Mouse (Mus musculus): ENCODE measurements around the gene Flot1. TPM values are rescaled to one million over a fixed set of nuclear protein-coding genes. Genes with fewer than 3 reads are reported as not detected.

Flot1 gene
- polyA plus RNA-seq, 1 experiment: 61.2 TPM

- H3K4me3 ChIP-seq (ENCODE audit: insufficient read depth, low read depth, low read length): peak within 1 kb of the TSS; percentile 78
- H3K27ac ChIP-seq (replicated peaks; ENCODE audit: low read depth, low read length): peak within 1 kb of the TSS; percentile 99
- peaks cover 3% of the 10 kb centered on the region; the same call in 1 of the 2 replicates for H3K4me1 ChIP-seq (ENCODE audit: control insufficient read depth, insufficient read depth, insufficient read length, low read length)
These were observed 42.7 kb downstream of the Flot1 start, which contains the start of gene Ppp1r18 for GRCm38 (mm10) chr17:35865481-35866280. Ppp1r18 (plus strand) TSS chr17:35865593.

- peak overlapping the region; percentile 78 for H3K4me3 ChIP-seq (ENCODE audit: insufficient read depth, low read depth, low read length)
- peaks cover 3% of the 10 kb centered on the region; the same call in 1 of the 2 replicates for H3K4me1 ChIP-seq (ENCODE audit: control insufficient read depth, insufficient read depth, insufficient read length, low read length)
These were observed 43.3 kb downstream of the Flot1 start for GRCm38 (mm10) chr17:35866281-35866831.

GRCm38 (mm10) chr17:35866911-35867890, 44.2 kb downstream of the Flot1 start:
- peak overlapping the region; percentile 78 for H3K4me3 ChIP-seq (ENCODE audit: insufficient read depth, low read depth, low read length)
- peak overlapping the region; percentile 99 for H3K27ac ChIP-seq (replicated peaks; ENCODE audit: low read depth, low read length)
- peaks cover 3% of the 10 kb centered on the region; the same call in 1 of the 2 replicates for H3K4me1 ChIP-seq (ENCODE audit: control insufficient read depth, insufficient read depth, insufficient read length, low read length)

More at GRCm38 (mm10) chr17:35866281-35866831, 43.3 kb downstream of the Flot1 start:
- peak overlapping the region; percentile 99 for H3K27ac ChIP-seq (replicated peaks; ENCODE audit: low read depth, low read length)

- Histone ChIP-seq H3K4me3 (ENCODE audit: insufficient read depth, low read depth, low read length) (peak overlapping the region; percentile 78), H3K4me1 (ENCODE audit: control insufficient read depth, insufficient read depth, insufficient read length, low read length) (peaks cover 6% of the 10 kb centered on the region; the same call in 1 of the 2 replicates), H3K27ac (replicated peaks; ENCODE audit: low read depth, low read length) (peak overlapping the region; percentile 99)
These were observed 45.3 kb downstream of the Flot1 start for GRCm38 (mm10) chr17:35868165-35868820.

GRCm38 (mm10) chr17:35868961-35869345, 45.9 kb downstream of the Flot1 start:
- Histone ChIP-seq H3K27ac (replicated peaks; ENCODE audit: low read depth, low read length) (peak overlapping the region; percentile 99), H3K4me1 (ENCODE audit: control insufficient read depth, insufficient read depth, insufficient read length, low read length) (peaks cover 6% of the 10 kb centered on the region; the same call in 1 of the 2 replicates), H3K4me3 (ENCODE audit: insufficient read depth, low read depth, low read length) (peak overlapping the region; percentile 78)

DNA sequence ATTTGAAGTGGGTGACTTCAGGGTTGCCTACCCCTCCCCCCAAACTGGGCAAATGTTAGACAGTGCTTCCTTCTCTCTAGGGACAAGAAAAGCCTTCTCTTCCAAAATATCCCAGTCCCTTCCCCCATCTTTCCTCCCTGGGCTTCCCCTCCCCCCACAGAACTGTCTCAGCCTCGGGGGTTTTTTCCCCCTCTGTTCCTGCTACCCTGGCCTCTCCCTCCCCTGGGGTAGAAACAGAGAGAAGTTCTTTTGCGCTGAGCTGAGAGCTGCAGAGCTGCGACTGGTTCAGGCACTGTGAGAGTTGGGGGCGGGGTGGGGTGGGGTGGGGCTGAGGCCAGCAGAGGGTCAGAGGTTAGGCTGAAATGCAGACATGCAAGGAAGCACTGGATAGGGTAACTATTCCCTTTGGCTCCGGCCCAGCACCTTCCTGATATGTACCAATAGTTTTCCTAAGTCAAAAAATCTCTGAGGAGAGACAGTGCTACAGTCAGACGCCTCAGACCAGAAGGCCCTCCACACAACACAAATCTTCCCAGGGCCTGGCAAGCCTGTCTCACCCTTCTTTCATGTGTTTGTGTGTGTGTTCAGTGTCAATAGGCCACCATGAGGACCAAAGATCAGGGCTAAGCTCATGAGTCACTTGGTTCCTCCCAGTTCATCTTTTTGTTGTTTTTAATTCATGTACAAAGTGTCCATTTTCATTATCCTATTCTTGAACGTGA, 46.5 kb downstream of the Flot1 start:
- H3K27ac ChIP-seq (replicated peaks; ENCODE audit: low read depth, low read length): peak overlapping the region; percentile 99
- peaks cover 6% of the 10 kb centered on the region; the same call in 1 of the 2 replicates for H3K4me1 ChIP-seq (ENCODE audit: control insufficient read depth, insufficient read depth, insufficient read length, low read length)
- peak overlapping the region; percentile 78 for H3K4me3 ChIP-seq (ENCODE audit: insufficient read depth, low read depth, low read length)

GRCm38 (mm10) chr17:35870151-35870883, 47.3 kb downstream of the Flot1 start:
- Histone ChIP-seq H3K4me1 (ENCODE audit: control insufficient read depth, insufficient read depth, insufficient read length, low read length) (0 out of 2 replicates have a peak, but pooled peaks cover 2% of the 10 kb centered on the region), H3K4me3 (ENCODE audit: insufficient read depth, low read depth, low read length) (peak overlapping the region; percentile 78), H3K27ac (replicated peaks; ENCODE audit: low read depth, low read length) (peak overlapping the region; percentile 99)

DNA sequence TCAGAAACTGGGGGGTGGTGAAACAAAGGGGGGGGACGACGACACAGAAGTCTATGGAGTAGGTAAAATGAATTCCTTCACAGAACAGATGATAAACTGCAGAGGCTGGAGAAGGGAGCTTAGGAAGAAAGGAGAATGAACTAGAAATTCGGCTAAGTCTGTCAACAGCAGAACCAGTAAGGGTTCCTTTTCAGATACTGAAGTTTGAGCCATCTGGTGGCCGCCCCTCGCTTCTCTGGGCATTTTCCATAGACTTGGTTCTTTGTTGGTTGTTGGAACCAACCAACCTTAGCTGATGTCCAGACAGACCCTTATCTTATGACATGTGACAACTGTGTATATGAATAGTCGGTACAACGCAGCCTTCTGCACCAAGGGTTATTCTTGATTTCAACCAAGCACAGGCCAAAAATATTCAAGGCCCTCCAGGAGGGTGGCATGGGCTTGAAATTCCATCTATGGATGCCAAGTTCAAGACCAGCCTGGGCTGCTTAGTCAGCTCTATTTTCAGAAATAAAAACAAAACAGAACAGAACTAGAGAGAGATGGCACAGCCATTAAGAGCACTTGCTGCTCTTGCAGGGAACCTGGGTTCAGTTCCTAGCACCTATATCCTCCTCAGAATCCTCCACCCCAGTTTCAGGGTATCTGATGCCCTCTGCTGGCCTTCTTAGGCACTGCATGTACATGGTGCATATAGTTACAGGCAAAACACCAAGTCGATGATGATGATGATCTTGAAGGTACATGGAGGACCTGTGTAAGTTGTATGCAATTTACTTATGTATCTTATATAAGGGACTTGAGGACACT, 48.1 kb downstream of the Flot1 start:
- H3K4me3 ChIP-seq (ENCODE audit: insufficient read depth, low read depth, low read length): peak overlapping the region; percentile 78
- H3K4me1 ChIP-seq (ENCODE audit: control insufficient read depth, insufficient read depth, insufficient read length, low read length): 0 out of 2 replicates have a peak, but pooled peaks cover 2% of the 10 kb centered on the region
- peak overlapping the region; percentile 99 for H3K27ac ChIP-seq (replicated peaks; ENCODE audit: low read depth, low read length)

DNA sequence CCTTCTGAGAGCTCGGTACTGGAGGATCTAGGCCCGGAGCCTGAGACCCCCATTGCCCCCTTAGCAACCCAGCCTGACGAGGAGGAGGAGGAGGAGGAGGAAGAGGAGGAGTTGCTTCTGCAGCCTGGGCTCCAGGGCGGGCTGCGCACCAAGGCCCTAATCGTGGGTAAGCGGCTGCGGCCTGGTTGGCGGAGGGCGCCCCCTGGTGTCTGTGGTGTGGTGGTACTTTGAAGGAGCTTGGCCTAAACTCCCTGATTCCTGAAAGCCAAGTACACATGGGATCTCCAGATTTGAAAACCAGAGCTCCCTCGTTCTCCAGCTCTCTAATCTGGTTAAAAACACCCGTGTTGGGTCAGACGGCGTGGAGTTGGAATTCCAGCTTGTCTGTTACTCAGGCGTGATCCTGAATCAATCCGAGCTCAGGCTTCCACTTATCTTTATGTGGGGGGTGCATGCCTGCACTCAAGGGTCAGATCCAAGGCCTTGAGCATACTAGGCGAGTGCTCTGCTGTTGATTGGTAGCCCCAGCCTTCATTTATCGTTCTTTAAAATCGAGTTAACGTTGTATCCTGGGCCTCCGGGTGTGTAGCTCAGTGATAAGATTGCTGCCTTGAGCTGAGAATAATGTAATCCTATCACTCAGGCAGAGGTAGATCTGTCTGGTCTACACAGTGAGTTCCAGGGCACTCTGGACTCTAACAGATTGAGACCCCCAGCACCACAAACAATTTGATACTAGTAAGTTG, 50.9 kb downstream of the Flot1 start:
- peak overlapping the region; percentile 35; the same call in 1 of the 2 replicates for H3K4me3 ChIP-seq (ENCODE audit: insufficient read depth, low read depth, low read length)
- H3K4me1 ChIP-seq (ENCODE audit: control insufficient read depth, insufficient read depth, insufficient read length, low read length): 0 out of 2 replicates have a peak, but pooled peaks cover 2% of the 10 kb centered on the region
- peak overlapping the region; percentile 35; the same call in 1 of the 2 replicates for H3K27ac ChIP-seq (replicated peaks; ENCODE audit: low read depth, low read length)

GRCm38 (mm10) chr17:35874721-35875120, 51.7 kb downstream of the Flot1 start:
- 0 out of 2 replicates have a peak overlapping the region, but pooled peaks have one; percentile 10 for H3K27ac ChIP-seq (replicated peaks; ENCODE audit: low read depth, low read length)
- no peak overlapping the region for H3K4me3 ChIP-seq (ENCODE audit: insufficient read depth, low read depth, low read length)
- H3K4me1 ChIP-seq (ENCODE audit: control insufficient read depth, insufficient read depth, insufficient read length, low read length): 0 out of 2 replicates have a peak, but pooled peaks cover 2% of the 10 kb centered on the region

DNA sequence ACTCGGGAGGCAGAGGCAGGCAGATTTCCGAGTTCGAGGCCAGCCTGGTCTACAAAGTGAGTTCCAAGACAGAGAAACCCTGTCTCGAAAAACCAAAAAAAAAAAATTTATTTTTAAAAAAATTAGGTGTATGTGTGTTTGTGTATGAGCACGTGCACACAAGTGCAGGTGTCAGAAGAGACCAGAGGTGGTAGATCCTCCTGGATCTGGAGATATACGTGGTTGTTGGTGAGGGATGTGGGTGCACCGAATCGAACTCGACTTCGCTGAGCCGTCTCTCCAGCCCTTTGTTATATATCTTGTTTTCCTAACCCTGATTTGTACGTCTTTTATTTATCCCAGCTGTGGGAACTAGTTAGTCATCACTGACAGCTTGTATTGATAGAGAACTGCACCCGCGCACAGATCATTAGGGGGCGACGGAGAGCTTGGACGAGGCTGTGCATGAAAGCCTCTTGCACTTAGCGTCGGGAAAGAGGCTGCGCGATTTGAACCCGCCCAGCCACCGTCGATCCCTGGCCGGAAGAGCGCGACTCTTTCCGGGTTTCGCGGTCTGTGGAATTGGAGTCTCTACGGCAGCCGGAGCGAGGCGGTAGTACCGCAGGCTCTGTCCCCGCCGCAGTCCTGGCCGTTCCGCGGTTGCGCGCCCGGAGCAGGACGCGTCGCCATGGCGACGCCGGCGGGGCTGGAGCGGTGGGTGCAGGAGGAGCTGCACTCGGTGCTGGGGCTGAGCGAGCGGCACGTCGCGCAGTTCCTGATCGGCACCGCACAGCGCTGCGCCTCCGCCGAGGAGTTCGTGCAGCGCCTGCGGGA, 56.4 kb downstream of the Flot1 start, which contains the start of gene Dhx16:
TSS of gene Dhx16 (plus strand) at position 575 of the 813 bp plus-strand sequence.
- Histone ChIP-seq H3K4me1 (ENCODE audit: control insufficient read depth, insufficient read depth, insufficient read length, low read length) (peaks cover 4% of the 10 kb centered on the region; the same call in 1 of the 2 replicates), H3K27ac (replicated peaks; ENCODE audit: low read depth, low read length) (no peak within 1 kb of the TSS), H3K4me3 (ENCODE audit: insufficient read depth, low read depth, low read length) (peak within 1 kb of the TSS; percentile 91)

Measured in brown adipose tissue, adult 24 weeks (tissue).